In the genomic region with DNA sequence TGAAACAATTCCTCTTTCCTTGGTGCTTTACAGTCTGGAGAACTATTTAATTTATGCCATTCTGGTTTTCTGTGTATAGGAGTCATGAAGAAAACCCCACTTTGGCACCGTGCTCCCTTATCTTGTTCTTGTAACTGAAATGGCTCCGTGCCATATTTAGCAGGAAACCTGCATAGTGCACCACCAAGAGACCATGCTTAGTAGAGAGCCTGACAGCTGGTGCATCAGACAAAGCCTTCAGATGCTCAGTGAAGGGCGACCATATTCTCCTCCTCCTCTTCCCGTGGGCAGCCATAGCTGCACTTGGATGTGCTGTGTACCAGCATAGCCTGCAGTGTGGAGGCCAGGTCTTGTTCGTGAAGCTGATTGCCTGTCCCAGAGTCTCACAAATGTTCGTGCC, we compare ENCODE assay signal across 9 mouse cellular contexts.
A peak's percentile ranks its signal among the peaks of the same experiment; 100 is the strongest.
DNase-seq lines count a peak whose midpoint lies in the region; ATAC-seq and TF ChIP-seq lines count a peak whose summit lies in the region.
"Had no signal": no experiment of that assay in that cellular context is flagged by ENCODE, and none has a peak within 500 bp of the region (broad histone marks: within the 10 kb centered on the region; RNA-seq: fewer than 3 reads in every experiment).

No protein-coding gene starts in this region.

- no peak overlapping the region for H3K4me2 ChIP-seq in forebrain, postnatal 0 days (ENCODE audit: low read depth)

- DNase-seq in kidney, postnatal 14 days = peak; percentile 17
- no peak for DNase-seq in kidney, postnatal 36 days
- DNase-seq in MEL (ENCODE audit: low read depth, low spot score) = peak; percentile 90
- peak; percentile 41 for DNase-seq in forebrain, postnatal 0 days
- peak; percentile 52 for DNase-seq in layer of hippocampus, adult 9-11 months
- no peak for DNase-seq in spleen, adult 12 weeks (ENCODE audit: low spot score)
- DNase-seq: thymus, postnatal 14 days had no signal

- peak in 1 of 2 experiments; percentile 43; a peak in 1 of 4 replicates for TF ChIP-seq POLR2A in MEL (IDR thresholded peaks at IDR 0.05; ENCODE audit: control insufficient read depth in 1 of 2, insufficient read depth in 1 of 2, low read depth in 1 of 2, low read length in 2 of 2, poor library complexity in 1 of 2)

- no peak for TF ChIP-seq RAD21 in MEL (IDR thresholded peaks at IDR 0.05; ENCODE audit: low read depth, low read length)

- WGBS in forebrain, postnatal 0 days = 58% methylated on average over 6 of the region's 6 CpGs

- no peaks in the 10 kb centered on the region for H3K79me2 ChIP-seq in MEL (ENCODE audit: control insufficient read depth, insufficient read depth, low read length, poor library complexity)

- H3K27ac ChIP-seq in MEL (ENCODE audit: control insufficient read depth, low read depth, low read length) = peak overlapping the region; percentile 84
- H3K27ac ChIP-seq in forebrain, postnatal 0 days (ENCODE audit: low read depth, low read length) = no peak overlapping the region

- no peak for TF ChIP-seq CTCF in MEL (IDR thresholded peaks at IDR 0.05 in 2 of 3, conservative IDR thresholded peaks at IDR 0.05 in 1 of 3; ENCODE audit: control insufficient read depth in 1 of 3, insufficient read depth in 1 of 3, low read depth in 2 of 3, low read length in 3 of 3, poor library complexity in 1 of 3, severe bottlenecking in 1 of 3)
- no peak for TF ChIP-seq CTCF in forebrain, postnatal 0 days (IDR thresholded peaks at IDR 0.05; ENCODE audit: low read depth)

- peaks cover 0 to 23% of the 10 kb centered on the region in 2 experiments; a peak in 2 of 4 replicates for H3K36me3 ChIP-seq in MEL (ENCODE audit: control insufficient read depth in 1 of 2, insufficient read depth in 2 of 2, low read length in 2 of 2)
- H3K36me3 ChIP-seq in forebrain, postnatal 0 days (ENCODE audit: insufficient read depth) = no peaks in the 10 kb centered on the region

- H3K9me3 ChIP-seq in MEL (replicated peaks; ENCODE audit: insufficient read depth, low read length) = no peaks in the 10 kb centered on the region
- H3K9me3 ChIP-seq in forebrain, postnatal 0 days (ENCODE audit: low read length) = no peaks in the 10 kb centered on the region
- H3K9me3 ChIP-seq: megakaryocyte, embryonic 14.5 days had no signal

- peak overlapping the region; percentile 39 for H3K9ac ChIP-seq in MEL (ENCODE audit: control insufficient read depth, low read depth, low read length, poor library complexity, severe bottlenecking)
- no peak overlapping the region for H3K9ac ChIP-seq in forebrain, postnatal 0 days

- peak; percentile 83 to 93 for TF ChIP-seq EP300 in MEL (IDR thresholded peaks at IDR 0.05; ENCODE audit: low read depth in 1 of 2, low read length in 2 of 2)

- peak overlapping the region in 1 of 2 experiments; percentile 23; a peak in 1 of 4 replicates for H3K4me3 ChIP-seq in MEL (ENCODE audit: control insufficient read depth in 1 of 2, insufficient read depth in 1 of 2, low read depth in 2 of 2, low read length in 2 of 2)
- no peak overlapping the region for H3K4me3 ChIP-seq in forebrain, postnatal 0 days (ENCODE audit: low read depth, low read length)
- H3K4me3 ChIP-seq: megakaryocyte, embryonic 14.5 days had no signal

- H3K4me1 ChIP-seq in MEL (ENCODE audit: control insufficient read depth in 1 of 2, insufficient read depth in 2 of 2, low read length in 2 of 2) = peaks cover 18 to 28% of the 10 kb centered on the region in 2 experiments
- 0 out of 2 replicates have a peak, but pooled peaks cover 3% of the 10 kb centered on the region for H3K4me1 ChIP-seq in forebrain, postnatal 0 days (ENCODE audit: insufficient read depth)

- no peaks in the 10 kb centered on the region for H3K27me3 ChIP-seq in MEL (ENCODE audit: control insufficient read depth in 1 of 2, insufficient read depth in 2 of 2, low read length in 2 of 2)
- H3K27me3 ChIP-seq in forebrain, postnatal 0 days (ENCODE audit: insufficient read depth, low read length) = no peaks in the 10 kb centered on the region
- H3K27me3 ChIP-seq: megakaryocyte, embryonic 14.5 days had no signal

- 0 out of 2 replicates have a peak, but pooled peaks have one; percentile 10 for ATAC-seq in forebrain, postnatal 0 days
- ATAC-seq in monocyte, adult 5-6 weeks (replicated peaks; ENCODE audit: insufficient number of reproducible peaks, low FRiP score, low TSS enrichment, poor library complexity, severe bottlenecking) = no peak

TF ChIP-seq in MEL, 35 proteins besides CTCF, POLR2A, EP300 and RAD21:
- TF ChIP-seq JUND (IDR thresholded peaks at IDR 0.05; ENCODE audit: low read depth, low read length) (no peak), USF2 (IDR thresholded peaks at IDR 0.05; ENCODE audit: borderline replicate concordance in 1 of 2, insufficient read depth in 1 of 2, low read depth in 1 of 2, low read length in 2 of 2) (no peak), TCF12 (IDR thresholded peaks at IDR 0.05; ENCODE audit: low read depth, low read length) (peak; percentile 64), ZC3H11A (IDR thresholded peaks at IDR 0.05; ENCODE audit: low read depth, low read length) (no peak), NRF1 (IDR thresholded peaks at IDR 0.05; ENCODE audit: insufficient read depth, low read depth, low read length, poor library complexity, severe bottlenecking) (no peak), MYC (IDR thresholded peaks at IDR 0.05; ENCODE audit: low read depth, low read length) (peak; percentile 40; the same call in 1 of the 2 replicates), GABPA (IDR thresholded peaks at IDR 0.05; ENCODE audit: low read depth, low read length) (no peak), KAT2A (conservative IDR thresholded peaks at IDR 0.05; ENCODE audit: low read depth, low read length) (no peak), ETS1 (IDR thresholded peaks at IDR 0.05; ENCODE audit: low read depth, low read length) (peak; percentile 89), GATA1 (IDR thresholded peaks at IDR 0.05; ENCODE audit: low read depth, low read length) (peak; percentile 86), TAL1 (IDR thresholded peaks at IDR 0.05; ENCODE audit: low read length) (no peak), MEF2A (IDR thresholded peaks at IDR 0.05; ENCODE audit: extremely low read depth, insufficient replicate concordance, low read depth, low read length, poor library complexity, severe bottlenecking) (no peak), USF1 (IDR thresholded peaks at IDR 0.05; ENCODE audit: low read depth, low read length) (no peak), ELF1 (IDR thresholded peaks at IDR 0.05; ENCODE audit: low read depth, low read length) (no peak), HCFC1 (IDR thresholded peaks at IDR 0.05; ENCODE audit: low read depth, low read length) (no peak), MAZ (IDR thresholded peaks at IDR 0.05; ENCODE audit: low read depth, low read length) (no peak), ZNF384 (IDR thresholded peaks at IDR 0.05; ENCODE audit: low read depth, low read length) (no peak), ZMIZ1 (IDR thresholded peaks at IDR 0.05; ENCODE audit: low read depth, low read length) (no peak), MYB (IDR thresholded peaks at IDR 0.05; ENCODE audit: low read depth, low read length) (peak; percentile 93), MAFK (IDR thresholded peaks at IDR 0.05; ENCODE audit: borderline replicate concordance, low read depth, low read length) (no peak), CHD1 (IDR thresholded peaks at IDR 0.05; ENCODE audit: low read depth, low read length) (no peak), UBTF (IDR thresholded peaks at IDR 0.05; ENCODE audit: borderline replicate concordance, insufficient read depth, low read depth, low read length) (no peak), E2F4 (IDR thresholded peaks at IDR 0.05; ENCODE audit: borderline replicate concordance, low read depth, low read length) (no peak), MAX (IDR thresholded peaks at IDR 0.05; ENCODE audit: low read length) (no peak; the same call in 1 of the 2 replicates), POLR2AphosphoS5 (IDR thresholded peaks at IDR 0.05; ENCODE audit: borderline replicate concordance, low read depth, low read length) (no peak), BHLHE40 (IDR thresholded peaks at IDR 0.05; ENCODE audit: borderline replicate concordance, low read depth, low read length) (no peak), POLR2AphosphoS2 (IDR thresholded peaks at IDR 0.05; ENCODE audit: low read length) (0 out of 2 replicates have a peak, but pooled peaks have one; percentile 40), SIN3A (IDR thresholded peaks at IDR 0.05; ENCODE audit: low read length) (peak; percentile 74), SMC3 (IDR thresholded peaks at IDR 0.05; ENCODE audit: low read depth, low read length) (no peak), NELFE (IDR thresholded peaks at IDR 0.05; ENCODE audit: low read depth, low read length) (0 out of 2 replicates have a peak, but pooled peaks have one; percentile 26), TBP (IDR thresholded peaks at IDR 0.05; ENCODE audit: low read depth, low read length) (peak; percentile 52; the same call in 1 of the 2 replicates), CHD2 (IDR thresholded peaks at IDR 0.05; ENCODE audit: low read length) (no peak), MXI1 (IDR thresholded peaks at IDR 0.05; ENCODE audit: low read depth, low read length) (0 out of 2 replicates have a peak, but pooled peaks have one; percentile 56), RCOR1 (IDR thresholded peaks at IDR 0.05; ENCODE audit: low read depth, low read length) (peak; percentile 33; the same call in 1 of the 2 replicates), ZKSCAN1 (IDR thresholded peaks at IDR 0.05; ENCODE audit: low read depth, low read length) (no peak)

Comparison
In these comparisons a context has a peak if more than half of its experiments do, and no peak if none do; other contexts are left out.
1. DNase-seq: peak in kidney, postnatal 14 days (single experiment), MEL (single experiment), forebrain, postnatal 0 days (single experiment) and layer of hippocampus, adult 9-11 months (single experiment); none in kidney, postnatal 36 days (0 of 2) and spleen, adult 12 weeks (single experiment).